Comparison of ENCODE assay signal across 7 mouse cellular contexts in genomic region chr19:46970121-46970729, GRCm38 (mm10). TPM values are rescaled to one million over a fixed set of nuclear protein-coding genes. Genes with fewer than 3 reads are reported as not detected.
DNase-seq lines count a peak whose midpoint lies in the region; ATAC-seq and TF ChIP-seq lines count a peak whose summit lies in the region.

No protein-coding gene starts in this region.

- peaks cover 2% of the 10 kb centered on the region; the same call in 1 of the 2 replicates for H3K4me1 ChIP-seq in testis, adult 2 months (ENCODE audit: control insufficient read depth, insufficient read depth, low read length)

- no peak for TF ChIP-seq POLR2A in testis, adult 2 months (IDR thresholded peaks at IDR 0.05; ENCODE audit: control insufficient read depth, low read depth, low read length)

- DNase-seq in testis, postnatal 14 days (ENCODE audit: low spot score), result no peak
- DNase-seq in urinary bladder, postnatal 36 days (ENCODE audit: low spot score in 2 of 2), result no peak
- no peak for DNase-seq in adrenal gland, postnatal 36 days
- DNase-seq in layer of hippocampus, adult 9-10 months (ENCODE audit: low spot score), result no peak

- H3K27me3 ChIP-seq in testis, adult 2 months (ENCODE audit: control insufficient read depth, insufficient read depth, low read length), result no peaks in the 10 kb centered on the region

- no peak overlapping the region for H3K4me3 ChIP-seq in testis, adult 2 months (ENCODE audit: control insufficient read depth, low read depth, low read length)

- no peaks in the 10 kb centered on the region for H3K36me3 ChIP-seq in testis, adult 2 months (ENCODE audit: control insufficient read depth, insufficient read depth, low read length)

- H3K27ac ChIP-seq in testis, adult 2 months (ENCODE audit: control insufficient read depth, insufficient read depth, low read depth, low read length), result peak overlapping the region; percentile 37; the same call in 1 of the 2 replicates

- no peak for TF ChIP-seq CTCF in testis, adult 2 months (IDR thresholded peaks at IDR 0.05; ENCODE audit: control insufficient read depth, insufficient read depth, insufficient replicate concordance, low read depth, low read length)

- peak; percentile 21 to 37; a peak in 2 of 4 replicates for ATAC-seq in hematopoietic stem cell, adult 5-6 weeks (replicated peaks in 1 of 2; ENCODE audit: insufficient read depth in 1 of 2, low FRiP score in 2 of 2, low TSS enrichment in 1 of 2, low read depth in 1 of 2, poor library complexity in 2 of 2, severe bottlenecking in 2 of 2)
- peak; percentile 49 for ATAC-seq in megakaryocyte progenitor cell, adult 5-6 weeks (replicated peaks; ENCODE audit: poor library complexity)

RNA-seq across cellular contexts. Expression of gene Ina, which starts 44.3 kb away (rescaled TPM):
- polyA plus RNA-seq in testis, adult 2 months (2012; rRNA removed), result 0.35 and 0.37 TPM in 2 replicates
- not detected in 2 replicates for total RNA-seq in hematopoietic stem cell, adult 5-6 weeks (2017)
- total RNA-seq in megakaryocyte progenitor cell, adult 5-6 weeks (2015), result 0.22 TPM in 1 of 2 replicates, not detected in the other
- not detected in 2 replicates for total RNA-seq in megakaryocyte progenitor cell, adult 5-6 weeks (2017)
- total RNA-seq in adrenal gland, postnatal 36 days (2021), result 1 to 10 TPM; 4.0 to 5.9 TPM

RNA-seq across cellular contexts. Expression of gene Nt5c2, which starts 44.7 kb away (rescaled TPM):
- polyA plus RNA-seq in testis, adult 2 months (2012; rRNA removed), result 38.0 and 38.6 TPM in 2 replicates
- total RNA-seq in hematopoietic stem cell, adult 5-6 weeks (2017), result 93.0 and 138 TPM in 2 replicates
- 52.5 and 59.4 TPM in 2 replicates for total RNA-seq in megakaryocyte progenitor cell, adult 5-6 weeks (2015)
- total RNA-seq in megakaryocyte progenitor cell, adult 5-6 weeks (2017), result 79.3 and 80.0 TPM in 2 replicates
- total RNA-seq in adrenal gland, postnatal 36 days (2021), result 10 to 100 TPM; 63.2 to 65.2 TPM
